13 mouse cellular contexts compared by ENCODE assay signal in genomic region chrX:78552704-78553103, GRCm38 (mm10).
"Had no signal": no experiment of that assay in that cellular context is flagged by ENCODE, and none has a peak within 500 bp of the region (broad histone marks: within the 10 kb centered on the region; RNA-seq: fewer than 3 reads in every experiment).

No protein-coding gene starts in this region.

- H3K9ac ChIP-seq: limb, embryonic 12.5 days; neural tube, embryonic 15.5 days had no signal

- H3K4me2 ChIP-seq: limb, embryonic 12.5 days; neural tube, embryonic 15.5 days had no signal

- H3K4me1 ChIP-seq: limb, embryonic 12.5 days; midbrain, embryonic 10.5 days; neural tube, embryonic 15.5 days had no signal

- H3K4me3 ChIP-seq: layer of hippocampus, adult 2 months; limb, embryonic 12.5 days; midbrain, embryonic 10.5 days; myocyte; neural tube, embryonic 15.5 days had no signal

- H3K27ac ChIP-seq: kidney, postnatal 0 days; layer of hippocampus, adult 2 months; limb, embryonic 12.5 days; midbrain, embryonic 10.5 days; neural tube, embryonic 15.5 days had no signal

- ATAC-seq: intestine, postnatal 0 days had no signal

- DNase-seq: kidney, adult 8-10 months; kidney, postnatal 36 days; midbrain, embryonic 14.5 days; right cerebral cortex, adult 18-20 months; right cerebral cortex, postnatal 25 days; thymus, postnatal 36 days had no signal

- H3K9me3 ChIP-seq: limb, embryonic 12.5 days; midbrain, embryonic 10.5 days; neural tube, embryonic 15.5 days had no signal

- H3K36me3 ChIP-seq: limb, embryonic 12.5 days; midbrain, embryonic 10.5 days; neural tube, embryonic 15.5 days had no signal

- H3K27me3 ChIP-seq: limb, embryonic 12.5 days; neural tube, embryonic 15.5 days had no signal
